Mouse (Mus musculus): ENCODE measurements around the gene Lce1l.
"Not testable (repeated sequence)": the region's sequence is repeated elsewhere in the genome, so short reads cannot be mapped to it uniquely, and the experiment has no call there.

The Lce1l gene

DNA sequence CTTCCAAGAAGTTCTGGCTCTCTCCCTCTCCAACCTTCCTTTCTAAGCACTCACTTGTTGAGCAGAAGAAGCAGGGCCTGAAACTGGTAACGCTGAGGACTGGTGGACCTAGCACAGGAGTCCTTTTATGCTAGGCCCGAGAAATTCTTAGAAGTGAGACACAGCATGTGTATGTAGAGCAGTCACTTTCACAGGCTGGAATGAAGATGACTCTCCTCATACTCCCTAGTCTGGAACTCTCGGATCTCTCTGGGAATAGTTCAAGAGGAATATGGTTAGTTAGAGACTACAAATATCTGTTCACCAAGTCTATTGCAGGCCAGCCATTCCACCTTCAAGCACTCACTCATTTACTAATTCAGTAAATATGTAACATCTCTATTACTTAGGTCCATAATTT lies at the start of gene Lce1l:
TSS of gene Lce1l (minus strand) at position 101 of the 400 bp plus-strand sequence.
- DNase-seq = no peak

DNA sequence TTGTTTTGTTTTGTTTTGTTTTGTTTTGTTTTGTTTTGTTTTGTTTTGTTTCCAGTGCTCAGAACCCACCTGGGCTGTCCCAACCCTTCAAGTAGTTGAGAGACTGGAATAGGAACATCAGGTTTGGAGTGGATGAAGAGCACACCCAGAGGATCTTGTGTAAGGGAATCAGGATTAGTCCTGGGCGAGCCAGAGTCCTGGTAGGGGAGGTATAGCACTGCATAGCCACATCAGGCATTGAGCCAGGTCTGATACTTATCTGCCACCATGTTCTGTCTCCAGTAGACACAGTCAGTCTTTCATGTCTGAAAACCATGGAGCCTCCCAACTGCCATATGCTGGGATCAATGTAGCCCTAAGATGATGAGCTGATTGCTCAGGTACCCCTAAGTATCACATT lies 43.4 kb upstream of the Lce1l start:
- DNase-seq = no peak

DNA sequence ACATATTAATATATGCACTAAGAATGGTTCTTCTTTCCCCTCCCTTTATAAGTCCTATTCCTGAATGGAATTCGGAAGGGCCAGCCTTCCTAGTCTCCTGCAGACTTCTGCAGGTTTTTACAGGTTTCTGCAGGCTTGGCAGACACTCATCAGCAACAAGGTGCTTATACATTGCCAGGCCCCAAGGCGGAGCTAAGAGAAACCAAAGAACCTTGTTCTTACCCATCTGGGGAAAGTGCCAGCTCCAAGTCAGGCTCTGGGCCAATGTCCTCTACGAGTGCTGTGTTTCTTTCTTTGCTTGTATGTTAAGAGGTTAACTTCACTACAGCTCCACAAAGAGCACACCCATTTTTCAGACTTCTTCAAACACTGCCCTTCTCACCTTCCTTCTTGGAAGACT lies 43.0 kb upstream of the Lce1l start:
- DNase-seq = peak; percentile 64

DNA sequence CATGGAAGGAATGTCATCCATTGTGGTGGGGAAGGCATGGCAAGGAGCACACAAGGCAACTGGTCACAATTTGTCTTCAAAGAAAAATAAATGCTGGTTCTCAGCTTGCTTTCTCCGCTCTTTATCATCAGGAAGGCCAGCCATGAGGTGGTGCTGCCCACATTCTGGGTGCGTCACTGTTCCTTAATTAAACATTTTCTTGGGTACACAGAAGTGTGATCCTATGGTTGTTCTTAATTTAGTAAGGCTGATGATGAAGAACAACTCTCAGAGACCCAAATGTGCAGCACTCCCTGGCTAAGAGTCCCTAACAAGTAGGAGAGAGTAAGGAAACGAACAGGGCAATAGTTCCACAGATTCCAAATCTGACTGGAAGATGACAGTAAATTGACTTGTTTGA lies 23.1 kb upstream of the Lce1l start:
- no peak for DNase-seq

DNA sequence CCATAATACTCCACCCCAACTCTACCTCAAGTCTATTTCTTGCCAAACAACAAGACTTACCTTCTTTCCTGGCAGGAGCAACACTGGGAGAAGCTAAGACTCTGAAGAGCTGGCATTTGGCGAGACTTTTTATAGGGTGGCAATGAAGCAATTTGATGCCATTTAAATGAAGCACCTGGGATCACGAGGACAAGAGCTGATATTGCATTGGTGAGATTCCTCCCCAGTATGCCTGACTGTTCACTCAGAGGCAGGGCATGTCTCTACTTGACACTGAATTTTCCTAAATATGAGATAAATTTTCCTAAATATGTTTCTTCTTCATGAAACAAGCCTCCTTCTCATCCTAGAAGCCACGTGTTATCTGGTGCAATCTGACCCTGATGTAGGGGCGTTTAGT lies 19.0 kb upstream of the Lce1l start, which contains the start of gene 2310050C09Rik:
TSS of gene 2310050C09Rik (minus strand) at position 101 of the 400 bp plus-strand sequence.
- no peak for DNase-seq

DNA sequence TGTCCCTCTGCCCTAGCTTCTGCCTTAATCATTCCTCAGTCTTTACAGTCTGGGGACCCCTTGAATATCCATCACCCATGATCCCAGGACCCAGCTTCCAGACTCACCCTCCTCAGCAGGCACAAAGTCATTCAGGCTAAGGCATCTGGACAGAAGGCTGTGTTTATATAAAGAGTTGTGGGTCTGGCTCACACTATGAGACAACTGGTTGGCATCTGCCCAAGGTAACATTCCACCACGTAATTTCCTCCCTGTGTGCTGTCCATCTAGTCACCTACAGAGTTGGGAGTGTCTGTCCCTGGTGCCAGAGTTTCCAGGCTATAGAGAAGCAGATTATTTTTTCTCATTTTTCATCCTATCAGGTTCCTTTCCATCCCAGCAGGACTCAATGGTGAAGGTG lies 24.0 kb downstream of the Lce1l start, which contains the start of gene Kprp:
TSS of gene Kprp (minus strand) at position 140 of the 400 bp plus-strand sequence.
- no peak for DNase-seq

DNA sequence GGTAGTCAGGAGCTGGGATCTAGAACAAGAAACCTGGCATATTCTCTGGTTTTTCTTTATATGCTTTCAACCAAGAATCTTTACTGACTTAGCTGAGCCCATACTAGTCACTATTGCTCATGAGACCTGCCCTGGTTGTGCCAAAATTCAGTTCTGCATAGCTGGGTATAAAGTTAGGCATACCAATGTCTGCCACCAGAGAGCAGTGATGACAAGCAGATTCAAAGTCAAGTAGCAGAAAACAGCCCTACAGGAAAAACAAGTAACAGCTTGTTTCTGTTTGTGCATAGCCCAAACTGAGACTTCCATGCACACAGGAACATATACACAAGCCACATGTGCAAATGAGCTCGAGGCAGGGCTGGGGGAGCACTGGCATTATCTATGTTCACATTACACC lies 25.3 kb downstream of the Lce1l start:
- DNase-seq = peak; percentile 1

DNA sequence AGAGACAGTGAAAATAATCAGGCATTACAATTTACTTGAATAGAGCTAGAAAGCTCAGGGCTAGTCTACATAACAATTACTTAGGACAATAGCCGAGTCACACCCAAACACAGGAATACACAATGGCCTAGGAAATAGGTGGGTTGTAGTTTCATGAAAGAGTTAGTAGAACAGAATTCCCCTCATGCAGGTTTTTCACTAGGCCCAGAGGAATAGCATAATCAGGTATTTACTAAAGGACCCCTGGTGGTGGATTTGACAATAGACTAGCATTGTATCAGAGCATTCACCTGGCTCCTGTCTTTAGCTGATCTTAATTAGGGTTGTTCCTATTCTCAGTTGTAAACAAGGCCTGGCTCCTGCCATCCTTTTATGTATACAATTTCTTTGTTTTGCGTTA lies 35.0 kb downstream of the Lce1l start:
- not testable (repeated sequence) for DNase-seq

DNA sequence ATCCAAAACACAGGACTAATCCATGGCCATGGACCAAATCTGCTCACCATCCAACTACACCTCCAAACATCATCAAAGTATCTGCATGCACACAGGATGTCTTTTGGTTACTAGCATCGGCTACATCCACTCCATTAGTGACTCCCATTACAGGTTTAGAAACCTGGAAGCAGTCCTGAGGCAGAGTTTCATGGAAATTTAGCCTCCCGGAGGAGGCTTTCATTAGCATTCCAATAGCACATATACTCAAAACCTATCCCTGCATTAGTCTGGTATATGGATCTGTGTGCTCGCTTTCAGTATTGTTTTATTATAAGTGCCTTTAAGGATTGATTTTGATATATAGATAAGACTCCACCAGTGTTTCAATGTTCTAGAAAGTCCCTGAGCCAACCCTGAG lies 35.5 kb downstream of the Lce1l start:
- no peak for DNase-seq

DNA sequence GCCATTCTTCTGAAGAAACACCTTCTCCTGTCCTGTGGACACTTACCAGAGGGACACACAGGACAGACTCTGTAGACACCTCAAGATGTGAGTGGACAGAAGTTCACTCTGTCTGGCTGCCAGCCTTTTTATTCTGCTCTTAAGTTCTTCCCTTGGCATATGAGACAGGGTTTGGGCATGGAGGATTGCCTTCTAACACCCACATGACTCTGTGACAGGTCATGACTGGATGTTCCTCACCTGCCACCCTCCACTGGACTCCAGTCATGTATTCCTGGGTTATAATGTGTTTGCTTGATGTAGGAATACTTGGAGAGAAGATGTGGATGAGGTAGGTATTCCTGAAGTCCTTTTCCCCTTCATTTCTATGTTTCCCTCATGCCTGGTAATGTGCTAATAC lies 43.3 kb downstream of the Lce1l start, which contains the start of gene Lce1k:
TSS of gene Lce1k (minus strand) at position 101 of the 400 bp plus-strand sequence.
- no peak for DNase-seq
